Mouse (Mus musculus) megakaryocyte-erythroid progenitor cell, adult 5-6 weeks (primary cell): ENCODE measurements around the gene Ddx50. TPM values are rescaled to one million over a fixed set of nuclear protein-coding genes. Genes with fewer than 3 reads are reported as not detected.

Source experiments
- total RNA-seq, 2 experiments: library from RNA; stranded (forward) in 1 of 2; stranded (reverse) in 1 of 2; fragments of 200-1000, 215-1000 nt in 1 of 2; fragments of >200 nt in 1 of 2; fragmentation: Nextera tagmentation in 1 of 2; gene quantifications; 2 replicates each; pipeline ENCODE4 v1.2.3; 2014 to 2017

The Ddx50 gene
- total RNA-seq, 2 experiments from 2014 or later: 95.7 to 102 TPM

Other genes with a start within 250 kb of the Ddx50 start
- gene Hkdc1, start 228.7 kb downstream of the Ddx50 start, total RNA-seq (2014; fragmentation: Nextera tagmentation): not detected in 2 replicates
- gene Hkdc1, start 228.7 kb downstream of the Ddx50 start, total RNA-seq (2017): not detected in 2 replicates
- 1.2 and 1.4 TPM in 2 replicates for gene 4930507D05Rik, start 201.7 kb downstream of the Ddx50 start, total RNA-seq (2014; fragmentation: Nextera tagmentation)
- 0.99 and 1.2 TPM in 2 replicates for gene 4930507D05Rik, start 201.7 kb downstream of the Ddx50 start, total RNA-seq (2017)
- 61.9 and 63.9 TPM in 2 replicates for gene Supv3l1, start 201.5 kb downstream of the Ddx50 start, total RNA-seq (2014; fragmentation: Nextera tagmentation)
- gene Supv3l1, start 201.5 kb downstream of the Ddx50 start, total RNA-seq (2017): 60.6 and 72.4 TPM in 2 replicates
- 44.1 and 55.2 TPM in 2 replicates for gene Vps26a, start 164.4 kb downstream of the Ddx50 start, total RNA-seq (2014; fragmentation: Nextera tagmentation)
- gene Vps26a, start 164.4 kb downstream of the Ddx50 start, total RNA-seq (2017): 75.5 and 79.0 TPM in 2 replicates
- 322 and 332 TPM in 2 replicates for gene Srgn, start 123.8 kb downstream of the Ddx50 start, total RNA-seq (2014; fragmentation: Nextera tagmentation)
- 732 and 1,011 TPM in 2 replicates for gene Srgn, start 123.8 kb downstream of the Ddx50 start, total RNA-seq (2017)
- 18.5 and 25.1 TPM in 2 replicates for gene Kif1bp, start 72.8 kb downstream of the Ddx50 start, total RNA-seq (2014; fragmentation: Nextera tagmentation)
- gene Kif1bp, start 72.8 kb downstream of the Ddx50 start, total RNA-seq (2017): 18.7 and 20.9 TPM in 2 replicates
- 183 and 189 TPM in 2 replicates for gene Ddx21, start 48.9 kb downstream of the Ddx50 start, total RNA-seq (2014; fragmentation: Nextera tagmentation)
- 338 and 364 TPM in 2 replicates for gene Ddx21, start 48.9 kb downstream of the Ddx50 start, total RNA-seq (2017)
- gene Stox1, start 74.9 kb upstream of the Ddx50 start, total RNA-seq (2014; fragmentation: Nextera tagmentation): not detected in 2 replicates
- not detected in 2 replicates for gene Stox1, start 74.9 kb upstream of the Ddx50 start, total RNA-seq (2017)
- 139 and 161 TPM in 2 replicates for gene Ccar1, start 141.1 kb upstream of the Ddx50 start, total RNA-seq (2014; fragmentation: Nextera tagmentation)
- 144 and 200 TPM in 2 replicates for gene Ccar1, start 141.1 kb upstream of the Ddx50 start, total RNA-seq (2017)